Mouse (Mus musculus): ENCODE data around the gene Khdc3.
"Not testable (repeated sequence)": the region's sequence is repeated elsewhere in the genome, so short reads cannot be mapped to it uniquely, and the experiment has no call there.

The Khdc3 gene

GRCm38 (mm10) chr9:73101536-73101935 is at the start of gene Khdc3:
TSS of gene Khdc3 (plus strand) at chr9:73101836.
- no peak for DNase-seq

GRCm38 (mm10) chr9:73055441-73055911 is 46.2 kb upstream of the Khdc3 start:
- peak; percentile 49 to 78 for DNase-seq

GRCm38 (mm10) chr9:73059224-73059623 is 42.4 kb upstream of the Khdc3 start:
- DNase-seq: no peak

- DNase-seq: peak in 1 of 2 experiments; percentile 44
Measured at GRCm38 (mm10) chr9:73063621-73064290, 37.9 kb upstream of the Khdc3 start.

GRCm38 (mm10) chr9:73067086-73067485 is 34.5 kb upstream of the Khdc3 start:
- DNase-seq: peak; percentile 32 to 41

GRCm38 (mm10) chr9:73068230-73068679 is 33.4 kb upstream of the Khdc3 start:
- peak; percentile 75 to 79 for DNase-seq

- no peak for DNase-seq
Measured at GRCm38 (mm10) chr9:73068688-73069087, 32.9 kb upstream of the Khdc3 start.

GRCm38 (mm10) chr9:73070971-73071659 is 30.5 kb upstream of the Khdc3 start:
- DNase-seq: peak in 1 of 2 experiments; percentile 32

- DNase-seq: no peak
Measured at GRCm38 (mm10) chr9:73072426-73072825, 29.2 kb upstream of the Khdc3 start.

GRCm38 (mm10) chr9:73073169-73073568 is 28.5 kb upstream of the Khdc3 start:
- no peak for DNase-seq

- DNase-seq: not testable (repeated sequence)
Measured at GRCm38 (mm10) chr9:73079349-73079748, 22.3 kb upstream of the Khdc3 start.

GRCm38 (mm10) chr9:73079801-73080325 is 21.8 kb upstream of the Khdc3 start:
- DNase-seq: no peak

GRCm38 (mm10) chr9:73082291-73083000 is 19.2 kb upstream of the Khdc3 start:
- no peak for DNase-seq

- DNase-seq: no peak
Measured at GRCm38 (mm10) chr9:73083956-73084355, 17.7 kb upstream of the Khdc3 start.

GRCm38 (mm10) chr9:73085845-73086244 is 15.8 kb upstream of the Khdc3 start:
- no peak for DNase-seq

- no peak for DNase-seq
Measured at GRCm38 (mm10) chr9:73087121-73087520, 14.5 kb upstream of the Khdc3 start.

- DNase-seq: no peak
Measured at GRCm38 (mm10) chr9:73087581-73087980, 14.1 kb upstream of the Khdc3 start.

GRCm38 (mm10) chr9:73089222-73089920 is 12.3 kb upstream of the Khdc3 start:
- no peak for DNase-seq

- DNase-seq: no peak
Measured at GRCm38 (mm10) chr9:73090121-73090520, 11.5 kb upstream of the Khdc3 start.

GRCm38 (mm10) chr9:73091747-73092146 is 9.9 kb upstream of the Khdc3 start:
- DNase-seq: peak; percentile 48 to 61

GRCm38 (mm10) chr9:73094580-73094979 is 7.1 kb upstream of the Khdc3 start:
- no peak for DNase-seq

- no peak for DNase-seq
Measured at GRCm38 (mm10) chr9:73097898-73098297, 3.7 kb upstream of the Khdc3 start.

GRCm38 (mm10) chr9:73102181-73102580 is 545 bp downstream of the Khdc3 start, which contains the start of gene Gm20509:
TSS of gene Gm20509 (plus strand) at chr9:73102470.
- DNase-seq: no peak

All from kidney, postnatal 36 days (tissue).